Mouse (Mus musculus) gastrocnemius, adult 2 months (tissue): ENCODE data around the gene Clba1. TPM values are rescaled to one million over a fixed set of nuclear protein-coding genes. Genes with fewer than 3 reads are reported as not detected.
A peak's percentile ranks its signal among the peaks of the same experiment; 100 is the strongest.

Source experiments
- DNase-seq: peaks from one replicate; pipeline ENCODE4 v3.0.0; 2022
- H3K27ac ChIP-seq: fragments of 200-600 bp; 2 replicates; pipeline ENCODE4 v1.8.1; 2022; ENCODE audit warnings: mild to moderate bottlenecking
- H3K4me3 ChIP-seq: fragments of 200-600 bp; 2 replicates; pipeline ENCODE4 v1.8.1; 2022; ENCODE audit warnings: mild to moderate bottlenecking, moderate library complexity
- CTCF ChIP-seq: fragments of 200-600 bp; IDR thresholded peaks from 2 replicates; pipeline ENCODE4 v1.8.1; 2022; ENCODE audit warnings: antibody characterized with exemption, mild to moderate bottlenecking, moderate library complexity
- intact Hi-C: fragments of 180-260 bp; cut with DNase I; formaldehyde crosslinking; loops from one replicate; pipeline ENCODE4 v1.15.1; 2025
- total RNA-seq, 2 experiments: library from RNA; stranded (reverse); gene quantifications; 2 replicates each; pipeline ENCODE4 v1.2.3; 2021

Gene Clba1
- total RNA-seq, 2 experiments from 2014 or later, result 0.20 to 0.36 TPM

DNA sequence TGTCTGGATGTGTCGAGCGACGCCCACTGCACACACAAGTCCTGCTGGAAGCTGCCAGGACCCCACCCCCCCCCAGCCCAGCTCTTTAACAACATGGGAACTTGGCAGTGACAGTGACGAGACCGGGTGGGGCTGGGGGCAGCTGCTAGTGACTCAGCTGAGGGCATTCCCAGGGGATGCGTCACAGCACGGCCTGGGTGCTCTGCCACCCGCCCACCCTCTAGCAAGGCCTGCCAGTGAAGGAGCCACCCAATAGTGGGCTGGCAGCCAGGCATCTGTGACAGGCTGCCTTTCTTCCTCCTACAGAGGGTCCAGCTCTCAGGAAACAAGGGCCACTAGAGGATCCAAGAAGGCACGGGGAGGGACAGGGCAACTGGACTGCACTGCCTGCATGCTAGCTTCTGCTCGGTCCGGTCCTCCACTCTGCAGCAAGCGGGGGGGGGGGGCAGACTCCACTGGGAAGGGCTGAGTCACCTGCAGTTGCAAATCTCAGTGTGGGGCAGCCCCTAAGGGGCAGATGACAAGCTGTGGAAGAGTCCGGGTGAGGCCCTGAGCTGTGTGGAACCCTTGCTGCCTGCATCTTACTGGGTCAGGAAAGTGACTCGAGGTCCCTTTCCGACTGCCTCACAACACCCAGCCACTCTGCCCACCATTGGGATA lies 10.9 kb upstream of the Clba1 start:
- TF ChIP-seq CTCF, result no peak
- H3K4me3 ChIP-seq, result no peak overlapping the region
- intact Hi-C loops, result no loop called here
- peak; percentile 55 for DNase-seq
- H3K27ac ChIP-seq, result peak overlapping the region; percentile 75

GRCm38 (mm10) chr12:112798332-112798681 lies 10.4 kb upstream of the Clba1 start:
- TF ChIP-seq CTCF, result no peak
- DNase-seq, result peak; percentile 46
- intact Hi-C loops, result no loop called here
- no peak overlapping the region for H3K4me3 ChIP-seq
- peak overlapping the region; percentile 75 for H3K27ac ChIP-seq

GRCm38 (mm10) chr12:112798716-112799115 lies 10.0 kb upstream of the Clba1 start:
- Histone ChIP-seq H3K27ac (peak overlapping the region; percentile 75), H3K4me3 (no peak overlapping the region)
- TF ChIP-seq CTCF, result no peak
- no peak for DNase-seq
- intact Hi-C loops, result no loop called here

DNA sequence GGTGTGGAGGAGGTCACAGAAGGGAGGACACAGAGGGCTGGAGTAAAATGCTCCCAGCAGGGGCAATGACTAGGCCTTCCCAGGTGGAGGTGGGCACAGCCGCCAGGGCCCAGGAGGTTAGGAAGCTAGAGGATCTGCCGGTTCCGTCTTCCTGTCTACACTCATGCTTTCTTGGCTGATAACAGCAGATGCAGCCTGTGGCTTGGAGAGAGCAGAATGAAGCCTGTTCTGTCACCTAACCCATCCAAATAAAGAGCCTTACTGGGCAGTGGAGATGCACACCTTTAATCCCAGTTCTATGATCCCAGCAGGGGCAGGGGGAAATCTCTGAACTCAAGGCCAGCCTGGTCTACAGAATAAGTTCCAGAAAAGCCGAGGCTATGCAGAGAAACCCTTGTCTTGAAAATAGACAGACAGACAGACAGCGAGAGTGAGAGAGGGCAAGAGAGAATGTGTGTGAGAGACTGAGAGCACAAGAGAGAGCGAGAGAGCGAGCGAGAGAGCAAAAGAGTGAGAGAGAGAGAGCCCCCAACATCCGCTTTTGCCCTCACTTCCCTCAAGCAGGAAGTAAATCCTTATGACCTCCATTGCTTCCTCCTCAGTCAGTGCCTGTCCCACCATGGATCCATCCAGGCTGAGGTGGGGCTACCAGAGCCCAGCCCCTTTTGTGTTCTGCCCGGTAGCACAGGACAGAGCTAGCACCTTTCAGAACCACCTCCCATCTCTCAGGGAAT lies 9.3 kb upstream of the Clba1 start:
- peak overlapping the region; percentile 75; the same call in 1 of the 2 replicates for H3K27ac ChIP-seq
- intact Hi-C loops, result no loop called here
- no peak for TF ChIP-seq CTCF
- H3K4me3 ChIP-seq, result no peak overlapping the region
- no peak for DNase-seq

DNA sequence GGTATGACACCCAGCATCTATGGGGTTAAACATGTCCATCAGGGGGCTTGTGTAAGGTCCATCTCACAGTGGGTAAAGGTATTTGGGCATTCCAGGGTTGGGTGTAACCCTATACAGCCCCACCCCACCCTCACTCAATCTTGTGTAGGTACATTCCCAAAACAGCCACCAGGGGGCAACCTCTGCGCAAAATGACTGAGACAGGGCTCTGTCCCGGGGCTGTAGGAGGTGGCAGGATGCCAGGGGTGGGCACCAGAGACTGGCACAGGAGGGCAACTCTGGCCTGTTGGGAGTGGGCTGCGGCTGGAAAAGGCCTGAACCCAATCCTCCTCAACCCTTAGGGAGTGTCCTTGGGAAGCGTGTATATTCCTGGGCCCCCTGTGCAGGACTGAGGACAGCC lies 8.3 kb upstream of the Clba1 start:
- H3K4me3 ChIP-seq, result no peak overlapping the region
- intact Hi-C loops, result loop anchor here (1.0 kb wide), 1 partner anchor 43 kb away; no protein-coding TSS in a partner anchor
- TF ChIP-seq CTCF, result peak; percentile 86
- no peak overlapping the region for H3K27ac ChIP-seq
- peak; percentile 75 for DNase-seq

GRCm38 (mm10) chr12:112801864-112802846 lies 6.6 kb upstream of the Clba1 start, which contains the start of gene Ahnak2:
Gene Ahnak2, minus strand, starts transcription at chr12:112802657.
- no peak for TF ChIP-seq CTCF
- DNase-seq, result peak; percentile 69

DNA sequence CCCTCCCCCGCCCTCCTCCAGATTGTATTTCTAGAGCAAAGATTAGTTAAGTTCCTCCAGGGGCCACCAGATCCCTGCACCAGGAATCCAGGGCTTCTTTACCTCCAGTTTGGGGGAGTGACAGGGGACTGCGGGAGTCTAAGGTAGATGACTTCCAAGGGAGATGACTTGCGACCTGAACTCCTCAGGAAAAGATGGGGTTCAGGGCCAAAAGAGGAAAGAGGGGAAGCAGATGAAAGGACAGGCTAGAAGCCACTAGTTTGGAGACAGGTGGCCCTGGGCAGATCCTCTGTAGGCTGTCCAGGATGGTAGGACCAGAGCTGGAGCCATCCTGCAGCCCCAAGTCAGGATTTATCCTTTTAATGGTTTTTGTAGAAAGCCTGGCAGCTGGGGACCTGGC lies 5.8 kb upstream of the Clba1 start:
- intact Hi-C loops, result no loop called here
- DNase-seq, result no peak
- no peak for TF ChIP-seq CTCF
- H3K4me3 ChIP-seq, result no peak overlapping the region
- H3K27ac ChIP-seq, result no peak overlapping the region

More at GRCm38 (mm10) chr12:112801864-112802846, 6.6 kb upstream of the Clba1 start, which contains the start of gene Ahnak2:
- H3K27ac ChIP-seq, result no peak within 1 kb of the TSS
- intact Hi-C loops, result no loop called here
- peak within 1 kb of the TSS; percentile 72 for H3K4me3 ChIP-seq

DNA sequence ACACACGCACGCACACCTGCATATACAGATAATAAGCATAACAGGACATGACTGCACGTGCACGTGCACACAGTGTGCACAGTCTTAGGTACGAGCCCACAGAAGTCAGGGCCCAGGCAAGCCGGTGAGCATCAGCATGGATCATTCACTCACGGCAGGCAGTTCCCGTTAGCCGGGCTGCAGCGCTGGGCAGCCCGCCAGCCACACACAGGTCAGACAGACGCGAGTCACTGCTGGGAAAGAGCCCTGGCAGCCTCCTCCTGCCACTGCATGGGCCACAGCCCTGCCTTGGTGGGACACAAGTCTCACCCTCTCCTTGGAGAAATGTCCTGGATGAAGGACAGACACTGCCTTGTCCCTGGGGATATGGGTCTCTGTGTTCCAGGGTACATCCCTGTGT lies 4.7 kb upstream of the Clba1 start:
- intact Hi-C loops, result no loop called here
- Histone ChIP-seq H3K4me3 (no peak overlapping the region), H3K27ac (no peak overlapping the region)
- no peak for TF ChIP-seq CTCF
- no peak for DNase-seq

DNA sequence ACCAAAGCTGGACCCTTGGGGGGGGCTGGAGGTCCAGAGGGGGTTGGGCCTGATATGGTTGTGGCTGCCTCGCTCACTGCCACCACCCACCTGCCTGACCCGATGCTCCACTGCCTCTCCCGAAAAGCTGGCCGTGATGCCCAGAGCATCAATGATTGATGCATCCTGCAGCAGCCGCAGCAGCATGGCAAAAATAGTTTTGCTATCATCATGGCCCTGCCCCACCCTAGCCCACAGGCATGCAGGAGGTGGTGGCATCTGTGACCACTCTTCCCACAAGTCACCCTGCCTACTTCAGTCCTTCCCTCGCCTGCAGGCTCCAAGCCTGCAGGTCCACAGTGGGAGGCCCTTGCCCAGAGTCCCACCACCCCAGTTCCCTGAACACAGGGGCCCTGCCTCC lies 2.7 kb upstream of the Clba1 start:
- no peak overlapping the region for H3K4me3 ChIP-seq
- intact Hi-C loops, result no loop called here
- TF ChIP-seq CTCF, result no peak
- no peak overlapping the region for H3K27ac ChIP-seq
- no peak for DNase-seq

- Histone ChIP-seq H3K4me3 (no peak overlapping the region), H3K27ac (no peak overlapping the region)
- DNase-seq, result no peak
- no peak for TF ChIP-seq CTCF
- intact Hi-C loops, result loop anchor here (2.0 kb wide), 1 partner anchor 21 kb away; the partner anchor contains the start of gene Cdca4
Measured at GRCm38 (mm10) chr12:112807796-112808195, 941 bp upstream of the Clba1 start.

- no peak for TF ChIP-seq CTCF
- Histone ChIP-seq H3K27ac (peak overlapping the region; percentile 74), H3K4me3 (peak overlapping the region; percentile 90)
- intact Hi-C loops, result loop anchor here (2.0 kb wide), 1 partner anchor 21 kb away; the partner anchor contains the start of gene Cdca4
- DNase-seq, result no peak
Measured at GRCm38 (mm10) chr12:112808212-112808586, 538 bp upstream of the Clba1 start.

GRCm38 (mm10) chr12:112809641-112810040 lies 904 bp downstream of the Clba1 start:
- no peak for DNase-seq
- no peak for TF ChIP-seq CTCF
- intact Hi-C loops, result loop anchor here (2.0 kb wide), 1 partner anchor 19 kb away; the partner anchor contains the start of gene Cdca4
- peak overlapping the region; percentile 90 for H3K4me3 ChIP-seq
- H3K27ac ChIP-seq, result peak overlapping the region; percentile 74
